Mouse (Mus musculus) limb, embryonic 11.5 days (tissue): ENCODE data around the gene Arhgap9. TPM values are rescaled to one million over a fixed set of nuclear protein-coding genes. Genes with fewer than 3 reads are reported as not detected.
"Not testable (repeated sequence)": the region's sequence is repeated elsewhere in the genome, so short reads cannot be mapped to it uniquely, and the experiment has no call there.

Source experiments
- ATAC-seq: fragments of 200-750 bp; cut with Nextera tagmentation; 2 replicates; pipeline ENCODE4 v1.8.0; 2017; ENCODE audit warnings: low read depth; ENCODE audit not compliant: insufficient number of reproducible peaks, low FRiP score, low TSS enrichment
- DNase-seq: peaks from one replicate; pipeline ENCODE4 v3.0.0-alpha.2; 2015; ENCODE audit warnings: low spot score
- H3K27ac ChIP-seq: fragments of 300-500 bp; sonication (generic); replicated peaks from 2 replicates; pipeline ENCODE4 v1.5.1; 2014; ENCODE audit warnings: low read depth, mild to moderate bottlenecking, low read length
- H3K27me3 ChIP-seq: fragments of 300-500 bp; sonication (generic); 2 replicates; pipeline ENCODE4 v1.6.1; 2014; ENCODE audit warnings: mild to moderate bottlenecking, low read length, mixed read lengths; ENCODE audit not compliant: control insufficient read depth, insufficient read depth
- H3K36me3 ChIP-seq: fragments of 300-500 bp; sonication (generic); 2 replicates; pipeline ENCODE4 v1.6.1; 2014; ENCODE audit warnings: mild to moderate bottlenecking, low read length, moderate library complexity, mixed read lengths; ENCODE audit not compliant: control insufficient read depth, insufficient read depth
- H3K4me1 ChIP-seq: fragments of 300-500 bp; sonication (generic); 2 replicates; pipeline ENCODE4 v1.6.1; 2014; ENCODE audit warnings: low read length, mixed read lengths; ENCODE audit not compliant: control insufficient read depth, insufficient read depth
- H3K4me2 ChIP-seq: fragments of 300-500 bp; sonication (generic); 2 replicates; pipeline ENCODE4 v1.6.1; 2014; ENCODE audit warnings: low read depth, mild to moderate bottlenecking, moderate library complexity; ENCODE audit not compliant: severe bottlenecking
- H3K4me3 ChIP-seq: fragments of 300-500 bp; sonication (generic); 2 replicates; pipeline ENCODE4 v1.5.1; 2014; ENCODE audit warnings: low read depth, low read length
- H3K9ac ChIP-seq: fragments of 300-500 bp; sonication (generic); 2 replicates; pipeline ENCODE4 v1.6.1; 2014; ENCODE audit warnings: mild to moderate bottlenecking, low read length
- H3K9me3 ChIP-seq: fragments of 300-500 bp; sonication (generic); 2 replicates; pipeline ENCODE4 v1.6.1; 2016; ENCODE audit warnings: low read length; ENCODE audit not compliant: control insufficient read depth
- WGBS: fragments of 180-500 bp; shearing (Covaris S2); extraction: QIAGEN DNeasy Blood & Tissue Kit; methylation state at CpG from one replicate; pipeline ENCODE4 v1.1.7; 2014; 5-methylcytosine and 5-hydroxymethylcytosine counted together
- polyA plus RNA-seq: library from polyadenylated mRNA; unstranded; fragments of >200 nt; fragmentation: Nextera tagmentation; extraction: Ambion mirVana; gene quantifications from 2 replicates; pipeline ENCODE4 v1.2.1, GENCODE M21; 2014

Arhgap9 gene
- polyA plus RNA-seq, 1 experiment from 2014 or later = 5.3 TPM

DNA sequence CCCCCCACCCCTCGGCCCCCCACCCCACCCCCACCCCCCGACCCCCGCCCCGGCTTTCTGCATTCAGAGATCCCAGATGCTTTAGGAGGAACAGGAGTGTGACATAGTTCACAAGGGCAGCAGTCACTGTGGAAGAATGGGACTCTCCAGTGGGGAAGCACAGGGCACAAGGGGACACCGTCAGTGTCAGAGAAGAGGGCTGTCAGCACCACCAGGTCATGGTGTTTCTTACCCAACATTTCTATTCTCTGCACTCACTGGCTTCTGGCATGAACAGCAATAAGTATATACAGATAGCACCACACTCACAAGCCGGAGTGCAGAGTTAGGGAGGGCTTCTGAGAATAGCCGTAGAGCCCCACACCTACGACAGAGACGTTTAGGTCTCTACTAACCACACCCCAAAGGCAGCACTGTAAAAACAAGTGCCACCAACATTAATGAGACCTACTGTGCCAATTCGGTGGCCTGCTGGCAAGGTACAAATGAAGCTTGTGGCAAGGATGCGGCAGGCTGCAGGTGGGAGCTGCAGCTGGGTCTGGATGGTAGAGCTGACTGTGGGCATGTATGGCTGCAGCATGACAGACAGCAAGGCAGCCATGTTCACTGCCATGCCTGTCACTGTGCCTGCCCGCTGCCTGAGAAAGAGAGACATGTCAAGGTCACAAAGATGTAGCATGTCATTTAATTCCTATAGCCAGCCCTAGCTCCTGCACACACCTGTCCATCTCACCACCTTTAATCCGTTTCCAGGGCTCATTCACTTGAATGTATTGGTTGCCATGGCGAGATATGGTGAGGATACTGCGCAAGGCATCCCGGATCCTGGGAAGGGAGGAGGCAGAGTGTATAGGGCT lies 24.5 kb upstream of the Arhgap9 start:
- WGBS = 91% methylated on average over 16 of the region's 16 CpGs

DNA sequence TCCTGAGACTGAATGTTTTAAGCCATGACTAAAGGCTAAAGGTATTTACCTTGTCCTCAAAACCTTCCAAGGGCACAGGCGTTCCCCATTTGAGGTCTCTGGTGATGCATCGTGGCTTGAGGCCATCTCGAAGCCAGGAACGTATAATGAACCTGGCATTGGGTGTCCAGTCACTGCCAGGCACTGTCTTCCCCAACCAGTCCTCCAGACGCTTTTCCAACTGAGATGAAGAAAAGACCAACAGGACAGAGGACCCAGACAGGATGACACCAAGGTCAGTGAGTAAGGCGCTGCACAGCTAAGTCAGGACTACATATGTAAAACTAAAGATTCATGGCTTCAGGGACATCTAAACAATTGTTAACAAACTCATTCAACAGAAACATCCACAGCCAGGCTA lies 21.4 kb upstream of the Arhgap9 start:
- DNase-seq (no peak), ATAC-seq (no peak)
- Histone ChIP-seq H3K9ac (no peak overlapping the region), H3K27ac (no peak overlapping the region), H3K9me3 (no peaks in the 10 kb centered on the region), H3K36me3 (peaks cover 65% of the 10 kb centered on the region), H3K4me1 (no peaks in the 10 kb centered on the region), H3K4me3 (no peak overlapping the region), H3K27me3 (no peaks in the 10 kb centered on the region), H3K4me2 (no peak overlapping the region)
- WGBS = 94% methylated on average over 6 of the region's 6 CpGs

More for the DNA sequence above, 24.5 kb upstream of the Arhgap9 start:
- H3K4me1 ChIP-seq = peaks cover 2% of the 10 kb centered on the region; the same call in 1 of the 2 replicates
- H3K27me3 ChIP-seq = no peaks in the 10 kb centered on the region
- H3K4me3 ChIP-seq = no peak overlapping the region
- H3K36me3 ChIP-seq = peaks cover 59% of the 10 kb centered on the region
- H3K9ac ChIP-seq = no peak overlapping the region
- H3K9me3 ChIP-seq = no peaks in the 10 kb centered on the region
- ATAC-seq (no peak), DNase-seq (no peak)
- no peak overlapping the region for H3K27ac ChIP-seq
- H3K4me2 ChIP-seq = no peak overlapping the region

DNA sequence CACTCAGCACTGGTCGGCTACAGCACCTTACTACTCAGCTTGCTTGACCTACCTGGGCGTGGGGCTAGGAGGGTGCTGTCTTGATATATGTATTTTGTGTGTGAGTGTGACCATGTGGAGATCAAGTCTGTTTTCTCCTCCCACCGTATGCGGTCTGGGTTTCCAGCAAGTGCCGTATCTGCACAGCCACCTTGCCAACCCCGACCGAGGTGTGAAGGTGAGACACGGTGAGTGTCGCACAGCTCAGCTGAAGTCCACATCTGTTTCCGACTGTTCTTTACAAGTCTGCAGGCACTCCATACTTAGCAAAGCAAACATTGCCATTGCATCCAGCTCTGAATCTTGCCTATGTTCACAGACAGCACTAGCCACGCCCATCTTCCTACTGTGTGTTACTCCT lies 18.6 kb upstream of the Arhgap9 start:
- H3K9ac ChIP-seq = no peak overlapping the region
- no peak for ATAC-seq

DNA sequence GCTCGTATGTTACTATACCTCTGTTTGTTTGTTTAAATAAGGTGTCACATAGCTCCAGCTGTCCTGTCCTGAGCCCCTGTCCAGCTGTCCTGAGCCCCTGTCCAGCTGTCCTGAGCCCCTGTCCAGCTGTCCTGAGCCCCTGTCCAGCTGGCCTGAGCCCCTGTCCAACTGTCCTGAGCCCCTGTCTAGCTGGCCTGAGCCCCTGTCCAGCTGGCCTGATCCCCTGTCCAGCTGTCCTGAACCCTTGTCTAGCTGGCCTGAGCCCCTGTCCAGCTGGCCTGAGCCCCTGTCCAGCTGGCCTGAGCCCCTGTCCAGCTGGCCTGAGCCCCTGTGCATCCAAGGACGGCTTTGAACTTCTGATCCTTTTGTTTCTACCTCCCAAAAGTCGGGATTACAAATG lies 12.6 kb upstream of the Arhgap9 start:
- H3K27ac ChIP-seq, ATAC-seq, H3K4me2 ChIP-seq, H3K4me3 ChIP-seq, DNase-seq, H3K9ac ChIP-seq, H3K27me3 ChIP-seq, H3K9me3 ChIP-seq, H3K4me1 ChIP-seq: not testable (repeated sequence)
- WGBS = 89% methylated on average over 3 of the region's 3 CpGs
- peaks cover 28% of the 10 kb centered on the region for H3K36me3 ChIP-seq

More for the DNA sequence above, 18.6 kb upstream of the Arhgap9 start:
- no peaks in the 10 kb centered on the region for H3K27me3 ChIP-seq
- no peak overlapping the region for H3K27ac ChIP-seq
- H3K4me1 ChIP-seq = no peaks in the 10 kb centered on the region
- DNase-seq = no peak
- H3K36me3 ChIP-seq = peaks cover 61% of the 10 kb centered on the region
- H3K4me3 ChIP-seq = no peak overlapping the region
- H3K4me2 ChIP-seq = no peak overlapping the region
- H3K9me3 ChIP-seq = no peaks in the 10 kb centered on the region
- 95% methylated on average over 11 of the region's 11 CpGs for WGBS

DNA sequence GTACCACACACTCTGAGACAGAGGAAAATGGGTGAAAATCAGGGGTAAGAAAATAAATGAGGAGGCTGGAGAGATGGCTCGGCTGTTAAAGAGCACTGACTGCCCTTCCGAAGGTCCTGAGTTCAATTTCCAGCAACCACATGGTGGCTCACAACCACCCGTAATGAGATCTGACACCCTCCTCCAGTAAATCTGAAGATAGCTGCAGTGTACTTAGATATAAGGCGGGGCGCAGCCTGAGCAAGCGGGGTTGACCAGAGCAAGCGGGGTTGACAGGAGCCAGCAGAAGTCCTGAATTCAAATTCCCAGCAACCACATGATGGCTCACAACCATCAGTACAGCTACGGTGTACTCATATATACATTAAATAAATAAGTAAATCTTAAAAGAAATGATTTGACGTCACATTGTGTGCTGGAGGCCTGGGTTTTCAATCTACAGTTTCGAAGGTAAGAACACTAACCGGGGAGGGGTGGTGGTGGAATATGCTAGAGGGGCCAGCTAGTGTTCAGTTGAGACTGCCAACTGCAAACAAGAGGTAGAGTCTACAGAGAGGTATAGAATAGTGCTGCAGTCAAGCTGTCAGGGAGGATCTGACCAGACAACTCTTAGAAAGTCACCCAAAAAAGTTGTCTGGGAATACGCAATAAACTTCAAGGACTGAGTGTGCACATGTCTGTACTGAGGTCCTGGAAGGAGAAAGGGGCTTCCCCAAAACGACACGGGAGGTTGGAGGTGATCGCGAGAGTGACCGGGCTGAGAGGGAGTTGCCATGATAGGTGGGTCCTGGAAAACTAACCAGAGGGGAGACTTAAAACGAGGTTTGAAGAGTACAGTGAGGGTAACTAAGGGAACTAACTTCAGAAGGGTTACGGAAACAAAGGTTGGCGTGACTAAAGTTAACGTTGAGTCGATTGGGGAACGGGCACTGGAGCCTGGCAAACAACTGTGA lies 11.0 kb upstream of the Arhgap9 start:
- Histone ChIP-seq H3K36me3 (peaks cover 16% of the 10 kb centered on the region), H3K4me1 (peaks cover 6% of the 10 kb centered on the region; the same call in 1 of the 2 replicates), H3K9ac (peak overlapping the region; percentile 71), H3K4me3 (peak overlapping the region; percentile 69), H3K4me2 (peak overlapping the region; percentile 66), H3K9me3 (no peaks in the 10 kb centered on the region), H3K27me3 (no peaks in the 10 kb centered on the region), H3K27ac (no peak overlapping the region)
- ATAC-seq (peak; percentile 41; the same call in 1 of the 2 replicates), DNase-seq (peak; percentile 70)
- 38% methylated on average over 23 of the region's 23 CpGs for WGBS

DNA sequence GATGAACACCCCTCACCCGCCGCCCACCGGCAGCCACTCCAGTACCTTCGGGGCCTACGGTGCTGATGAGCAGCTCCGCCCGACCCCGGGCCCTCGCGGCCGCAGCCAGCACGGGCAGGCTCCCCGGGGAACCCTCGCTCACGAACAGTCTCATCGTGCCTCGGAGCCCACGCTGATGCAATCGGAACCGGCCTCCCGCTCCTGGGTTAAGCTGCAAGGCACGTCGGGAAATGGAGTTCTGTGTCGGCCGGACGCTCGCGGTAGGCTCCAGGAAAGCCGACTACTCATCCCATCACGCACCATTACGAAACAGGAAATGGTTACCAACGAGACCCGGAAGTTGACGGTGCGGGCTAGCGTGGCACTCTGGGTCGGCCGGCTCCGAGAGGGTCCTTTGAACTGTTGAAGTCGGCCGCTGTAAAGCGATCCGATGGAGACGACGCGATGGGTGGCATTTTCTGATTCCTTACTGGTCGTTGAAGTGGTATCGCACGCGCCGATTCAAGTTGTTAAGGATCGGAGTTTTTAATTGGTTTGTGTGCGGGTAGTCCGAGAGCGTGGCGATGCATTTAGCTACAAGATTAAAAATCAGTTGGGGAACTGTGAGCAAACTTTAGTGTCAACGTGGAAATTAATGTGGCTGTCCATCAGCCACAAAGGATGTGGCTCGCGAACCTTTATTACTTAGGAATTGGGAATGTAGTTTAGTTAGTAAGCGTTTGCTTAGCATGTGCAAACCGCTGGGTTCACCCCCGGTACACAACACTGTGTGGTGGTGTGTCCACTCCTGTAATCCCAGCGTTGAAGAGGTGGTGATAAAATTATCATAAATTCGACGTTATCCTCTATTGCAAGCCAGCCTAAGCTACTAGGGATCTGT lies 10.0 kb upstream of the Arhgap9 start, which contains the start of gene Mars:
Gene Mars (minus strand): TSS at position 311 of the 880 bp plus-strand sequence.
- H3K4me3 ChIP-seq = peak within 1 kb of the TSS; percentile 69
- H3K27ac ChIP-seq = no peak within 1 kb of the TSS
- H3K9ac ChIP-seq = peak within 1 kb of the TSS; percentile 71
- H3K9me3 ChIP-seq = no peaks in the 10 kb centered on the region
- peaks cover 13% of the 10 kb centered on the region for H3K36me3 ChIP-seq
- H3K4me2 ChIP-seq = peak within 1 kb of the TSS; percentile 74
- H3K4me1 ChIP-seq = peaks cover 6% of the 10 kb centered on the region; the same call in 1 of the 2 replicates
- WGBS = under 1% methylated on average over 65 of the region's 65 CpGs
- ATAC-seq (peak; percentile 94), DNase-seq (peak; percentile 94)
- H3K27me3 ChIP-seq = no peaks in the 10 kb centered on the region

DNA sequence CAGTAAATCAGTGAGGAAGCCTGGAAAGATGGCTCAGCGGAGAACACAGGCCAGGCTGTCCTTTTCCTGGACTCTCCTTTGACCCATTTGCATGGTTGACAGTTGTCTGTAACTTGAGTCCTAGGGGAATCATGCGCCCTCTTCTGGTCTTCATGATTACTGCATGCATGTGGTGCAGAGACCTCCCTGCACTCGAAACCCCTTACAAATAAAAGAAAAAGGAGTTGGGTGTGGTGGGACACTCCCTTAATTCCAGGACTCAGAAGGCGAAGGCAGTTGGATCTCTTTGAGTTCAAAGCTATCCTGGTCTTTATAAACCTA lies 9.4 kb upstream of the Arhgap9 start:
- DNase-seq (peak; percentile 94), ATAC-seq (peak; percentile 4; the same call in 1 of the 2 replicates)
- Histone ChIP-seq H3K27ac (no peak overlapping the region), H3K27me3 (no peaks in the 10 kb centered on the region), H3K9me3 (no peaks in the 10 kb centered on the region), H3K4me2 (peak overlapping the region; percentile 74), H3K4me1 (peaks cover 6% of the 10 kb centered on the region; the same call in 1 of the 2 replicates), H3K9ac (0 out of 2 replicates have a peak overlapping the region, but pooled peaks have one; percentile 0), H3K36me3 (peaks cover 8% of the 10 kb centered on the region), H3K4me3 (peak overlapping the region; percentile 69)
- WGBS = under 1% methylated on average over 4 of the region's 4 CpGs
